Mouse (Mus musculus) midbrain, embryonic 16.5 days (tissue): ENCODE data around the gene Podn. TPM values are rescaled to one million over a fixed set of nuclear protein-coding genes. Genes with fewer than 3 reads are reported as not detected.
A peak's percentile ranks its signal among the peaks of the same experiment; 100 is the strongest.

Source experiments
- ATAC-seq: fragments of 200-750 bp; cut with Nextera tagmentation; 2 replicates; pipeline ENCODE4 v1.8.0; 2017; ENCODE audit warnings: moderate TSS enrichment
- H3K27ac ChIP-seq: fragments of 300-500 bp; sonication (generic); 2 replicates; pipeline ENCODE4 v1.5.1; 2014; ENCODE audit warnings: mild to moderate bottlenecking, low read length, mixed read lengths
- H3K27me3 ChIP-seq: fragments of 300-500 bp; sonication (generic); 2 replicates; pipeline ENCODE4 v1.6.1; 2014; ENCODE audit warnings: low read depth, low read length, mixed read lengths; ENCODE audit not compliant: control insufficient read depth, insufficient read depth
- H3K36me3 ChIP-seq: fragments of 300-500 bp; sonication (generic); 2 replicates; pipeline ENCODE4 v1.6.1; 2014; ENCODE audit warnings: mild to moderate bottlenecking, low read length, moderate library complexity, mixed read lengths; ENCODE audit not compliant: control insufficient read depth, insufficient read depth
- H3K4me1 ChIP-seq: fragments of 300-500 bp; sonication (generic); 2 replicates; pipeline ENCODE4 v1.6.1; 2014; ENCODE audit warnings: mild to moderate bottlenecking, low read length, mixed read lengths; ENCODE audit not compliant: control insufficient read depth, insufficient read depth
- H3K4me2 ChIP-seq: fragments of 300-500 bp; sonication (generic); 2 replicates; pipeline ENCODE4 v1.6.1; 2014; ENCODE audit warnings: mild to moderate bottlenecking, low read length, mixed read lengths
- H3K4me3 ChIP-seq: fragments of 300-500 bp; sonication (generic); 2 replicates; pipeline ENCODE4 v1.5.1; 2014; ENCODE audit warnings: low read depth, mild to moderate bottlenecking, low read length, moderate library complexity, mixed read lengths
- H3K9ac ChIP-seq: fragments of 300-500 bp; sonication (generic); 2 replicates; pipeline ENCODE4 v1.6.1; 2014; ENCODE audit warnings: low read depth, low read length, mixed read lengths
- H3K9me3 ChIP-seq: fragments of 300-500 bp; sonication (generic); replicated peaks from 2 replicates; pipeline ENCODE4 v1.6.1; 2014; ENCODE audit warnings: mild to moderate bottlenecking, low read length, mixed read lengths; ENCODE audit not compliant: control insufficient read depth, poor library complexity, severe bottlenecking
- WGBS: fragments of 180-500 bp; shearing (Covaris S2); extraction: QIAGEN DNeasy Blood & Tissue Kit; methylation state at CpG from one replicate; pipeline ENCODE4 v1.1.7; 2014; 5-methylcytosine and 5-hydroxymethylcytosine counted together
- polyA plus RNA-seq: library from polyadenylated mRNA; unstranded; fragments of >200 nt; fragmentation: Nextera tagmentation; extraction: Ambion mirVana; gene quantifications from 2 replicates; pipeline ENCODE4 v1.2.1, GENCODE M21; 2015

Podn gene
- polyA plus RNA-seq, 1 experiment from 2014 or later, result 0.51 TPM

GRCm38 (mm10) chr4:108060774-108061173 is 35.5 kb downstream of the Podn start:
- no peak for ATAC-seq
- 64% methylated on average over 4 of the region's 4 CpGs for WGBS
- H3K27ac ChIP-seq, result no peak overlapping the region

GRCm38 (mm10) chr4:108059601-108060379 is 36.5 kb downstream of the Podn start:
- no peak overlapping the region for H3K27ac ChIP-seq

More at GRCm38 (mm10) chr4:108060774-108061173, 35.5 kb downstream of the Podn start:
- Histone ChIP-seq H3K4me1 (no peaks in the 10 kb centered on the region), H3K27me3 (no peaks in the 10 kb centered on the region), H3K36me3 (peaks cover 7% of the 10 kb centered on the region), H3K4me2 (no peak overlapping the region), H3K9me3 (no peaks in the 10 kb centered on the region), H3K4me3 (no peak overlapping the region), H3K9ac (no peak overlapping the region)

GRCm38 (mm10) chr4:108058166-108058565 is 38.1 kb downstream of the Podn start:
- peaks cover 12% of the 10 kb centered on the region for H3K36me3 ChIP-seq
- H3K27ac ChIP-seq, result no peak overlapping the region
- no peaks in the 10 kb centered on the region for H3K9me3 ChIP-seq
- ATAC-seq, result no peak
- H3K27me3 ChIP-seq, result no peaks in the 10 kb centered on the region
- H3K9ac ChIP-seq, result no peak overlapping the region
- 88% methylated on average over 10 of the region's 10 CpGs for WGBS
- H3K4me3 ChIP-seq, result no peak overlapping the region
- no peaks in the 10 kb centered on the region for H3K4me1 ChIP-seq
- no peak overlapping the region for H3K4me2 ChIP-seq

More at GRCm38 (mm10) chr4:108059601-108060379, 36.5 kb downstream of the Podn start:
- 0 out of 2 replicates have a peak overlapping the region, but pooled peaks have one; percentile 20 for H3K9ac ChIP-seq
- ATAC-seq, result no peak
- no peaks in the 10 kb centered on the region for H3K27me3 ChIP-seq
- peak overlapping the region; percentile 21 for H3K4me2 ChIP-seq
- peaks cover 11% of the 10 kb centered on the region for H3K36me3 ChIP-seq
- H3K4me3 ChIP-seq, result no peak overlapping the region
- 34% methylated on average over 19 of the region's 19 CpGs for WGBS
- no peaks in the 10 kb centered on the region for H3K9me3 ChIP-seq
- no peaks in the 10 kb centered on the region for H3K4me1 ChIP-seq

- H3K9me3 ChIP-seq, result no peaks in the 10 kb centered on the region
- no peaks in the 10 kb centered on the region for H3K4me1 ChIP-seq
- no peak overlapping the region for H3K9ac ChIP-seq
- no peaks in the 10 kb centered on the region for H3K27me3 ChIP-seq
- no peak overlapping the region for H3K27ac ChIP-seq
- H3K36me3 ChIP-seq, result peaks cover 12% of the 10 kb centered on the region
- no peak for ATAC-seq
- H3K4me3 ChIP-seq, result no peak overlapping the region
- no peak overlapping the region for H3K4me2 ChIP-seq
- 95% methylated on average over 2 of the region's 2 CpGs for WGBS
These were observed 39.0 kb downstream of the Podn start for GRCm38 (mm10) chr4:108057247-108057646.

- Histone ChIP-seq H3K4me3 (no peak overlapping the region), H3K27me3 (no peaks in the 10 kb centered on the region), H3K9ac (no peak overlapping the region), H3K4me1 (no peaks in the 10 kb centered on the region), H3K36me3 (peaks cover 15% of the 10 kb centered on the region; the same call in 1 of the 2 replicates), H3K27ac (no peak overlapping the region), H3K4me2 (no peak overlapping the region), H3K9me3 (no peaks in the 10 kb centered on the region)
- WGBS, result 95% methylated on average over 10 of the region's 10 CpGs
- ATAC-seq, result no peak
These were observed 40.4 kb downstream of the Podn start for GRCm38 (mm10) chr4:108055873-108056272.

- Histone ChIP-seq H3K27me3 (no peaks in the 10 kb centered on the region), H3K4me3 (no peak overlapping the region), H3K4me2 (no peak overlapping the region), H3K4me1 (no peaks in the 10 kb centered on the region), H3K9ac (no peak overlapping the region), H3K9me3 (no peaks in the 10 kb centered on the region), H3K27ac (no peak overlapping the region), H3K36me3 (peaks cover 21% of the 10 kb centered on the region)
- WGBS, result 95% methylated on average over 8 of the region's 8 CpGs
- ATAC-seq, result no peak
These were observed 43.6 kb downstream of the Podn start for GRCm38 (mm10) chr4:108052673-108053072.

GRCm38 (mm10) chr4:108051687-108052274 is 44.5 kb downstream of the Podn start:
- Histone ChIP-seq H3K27me3 (no peaks in the 10 kb centered on the region), H3K4me1 (no peaks in the 10 kb centered on the region), H3K36me3 (peaks cover 25% of the 10 kb centered on the region), H3K27ac (no peak overlapping the region), H3K4me3 (no peak overlapping the region), H3K9me3 (no peaks in the 10 kb centered on the region), H3K4me2 (no peak overlapping the region), H3K9ac (no peak overlapping the region)
- ATAC-seq, result no peak
- WGBS, result 85% methylated on average over 10 of the region's 10 CpGs

- no peak overlapping the region for H3K4me3 ChIP-seq
- H3K36me3 ChIP-seq, result peaks cover 15% of the 10 kb centered on the region
- H3K4me1 ChIP-seq, result no peaks in the 10 kb centered on the region
- no peak overlapping the region for H3K4me2 ChIP-seq
- no peak for ATAC-seq
- H3K27me3 ChIP-seq, result no peaks in the 10 kb centered on the region
- WGBS, result 83% methylated on average over 8 of the region's 8 CpGs
- H3K9ac ChIP-seq, result no peak overlapping the region
- H3K9me3 ChIP-seq, result no peaks in the 10 kb centered on the region
- H3K27ac ChIP-seq, result no peak overlapping the region
These were observed 50.1 kb downstream of the Podn start for GRCm38 (mm10) chr4:108046136-108046535.
